Mouse (Mus musculus): ENCODE data around the gene Ptprn2. TPM values are rescaled to one million over a fixed set of nuclear protein-coding genes. Genes with fewer than 3 reads are reported as not detected.

The Ptprn2 gene
- polyA plus RNA-seq, 1 experiment from 2014 or later: 0.14 TPM

DNA sequence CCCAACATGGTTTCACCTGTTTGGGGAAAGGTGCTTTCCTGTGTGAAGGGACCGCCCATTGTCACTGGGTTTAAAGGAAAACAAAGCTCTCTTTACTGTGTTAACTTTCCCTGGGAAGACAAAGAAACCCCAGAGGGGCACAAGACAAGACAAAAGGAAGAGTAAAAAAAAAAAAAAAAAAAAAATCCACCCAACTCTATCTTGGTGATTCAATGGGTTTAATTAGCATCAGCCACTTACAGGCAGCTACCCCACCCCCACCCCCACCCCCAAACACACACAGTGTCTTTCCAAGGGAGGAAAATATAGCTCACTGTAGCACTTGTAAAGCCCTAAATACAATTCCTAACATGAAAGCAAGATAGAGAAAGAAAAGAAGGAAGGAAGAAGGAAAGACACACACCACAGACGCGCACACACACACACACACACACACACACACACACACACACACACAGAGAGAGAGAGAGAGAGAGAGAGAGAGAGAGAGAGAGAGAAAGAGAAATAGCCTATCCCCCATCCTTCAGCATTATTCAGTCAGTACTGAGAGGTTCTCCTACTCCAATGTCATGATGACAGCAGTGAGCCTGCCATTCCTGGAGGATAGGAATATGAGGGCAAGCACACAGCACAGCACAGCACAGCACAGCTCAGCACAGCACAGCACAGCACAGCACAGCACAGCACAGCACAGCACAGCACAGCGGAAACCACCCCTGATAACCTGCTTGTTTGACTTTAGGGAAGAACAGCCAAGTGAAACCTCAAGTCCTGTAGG lies 462.8 kb downstream of the Ptprn2 start:
- Histone ChIP-seq H3K4me1 (ENCODE audit: insufficient read depth) (no peaks in the 10 kb centered on the region), H3K9ac (replicated peaks) (no peak overlapping the region), H3K4me2 (ENCODE audit: low read depth, low read length) (no peak overlapping the region), H3K4me3 (ENCODE audit: low read depth, low read length) (no peak overlapping the region), H3K36me3 (replicated peaks; ENCODE audit: insufficient read depth, low read length) (no peaks in the 10 kb centered on the region), H3K27me3 (ENCODE audit: insufficient read depth, low read length) (no peaks in the 10 kb centered on the region), H3K9me3 (ENCODE audit: low read length) (no peaks in the 10 kb centered on the region), H3K27ac (ENCODE audit: low read depth) (no peak overlapping the region)
- ATAC-seq: no peak
- DNase-seq: no peak
- TF ChIP-seq EP300 (IDR thresholded peaks at IDR 0.05; ENCODE audit: low read depth) (no peak), CTCF (IDR thresholded peaks at IDR 0.05; ENCODE audit: low read depth) (no peak)
- 50% methylated on average over 4 of the region's 4 CpGs for WGBS (ENCODE audit: insufficient replicate concordance)

DNA sequence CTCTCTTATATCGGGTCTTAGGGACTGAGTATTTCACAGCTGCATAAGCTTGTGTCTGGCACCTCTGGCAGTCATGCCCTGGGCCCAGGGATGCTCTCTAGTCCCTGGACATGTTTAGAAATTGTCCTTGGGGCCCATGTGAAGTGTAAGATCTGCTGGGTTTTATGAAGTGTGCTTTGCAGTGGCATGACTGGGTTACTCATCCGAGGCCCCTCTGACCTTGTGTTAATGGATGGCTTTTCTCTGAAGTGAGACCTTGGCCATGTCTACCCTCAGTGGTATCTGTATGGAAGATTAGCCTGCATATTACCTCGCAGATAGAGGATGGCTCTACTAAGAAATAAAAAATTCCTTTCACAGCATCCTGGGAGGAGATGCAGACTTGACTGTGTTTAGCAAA lies 464.2 kb downstream of the Ptprn2 start:
- Histone ChIP-seq H3K36me3 (replicated peaks; ENCODE audit: insufficient read depth, low read length) (no peaks in the 10 kb centered on the region), H3K4me1 (ENCODE audit: insufficient read depth) (no peaks in the 10 kb centered on the region), H3K27ac (ENCODE audit: low read depth) (no peak overlapping the region), H3K4me3 (ENCODE audit: low read depth, low read length) (no peak overlapping the region), H3K9ac (replicated peaks) (no peak overlapping the region), H3K4me2 (ENCODE audit: low read depth, low read length) (no peak overlapping the region), H3K27me3 (ENCODE audit: insufficient read depth, low read length) (no peaks in the 10 kb centered on the region), H3K9me3 (ENCODE audit: low read length) (no peaks in the 10 kb centered on the region)
- DNase-seq (no peak), ATAC-seq (no peak)
- TF ChIP-seq CTCF (IDR thresholded peaks at IDR 0.05; ENCODE audit: low read depth) (no peak), EP300 (IDR thresholded peaks at IDR 0.05; ENCODE audit: low read depth) (no peak)
- 58% methylated on average over 3 of the region's 3 CpGs for WGBS (ENCODE audit: insufficient replicate concordance)

DNA sequence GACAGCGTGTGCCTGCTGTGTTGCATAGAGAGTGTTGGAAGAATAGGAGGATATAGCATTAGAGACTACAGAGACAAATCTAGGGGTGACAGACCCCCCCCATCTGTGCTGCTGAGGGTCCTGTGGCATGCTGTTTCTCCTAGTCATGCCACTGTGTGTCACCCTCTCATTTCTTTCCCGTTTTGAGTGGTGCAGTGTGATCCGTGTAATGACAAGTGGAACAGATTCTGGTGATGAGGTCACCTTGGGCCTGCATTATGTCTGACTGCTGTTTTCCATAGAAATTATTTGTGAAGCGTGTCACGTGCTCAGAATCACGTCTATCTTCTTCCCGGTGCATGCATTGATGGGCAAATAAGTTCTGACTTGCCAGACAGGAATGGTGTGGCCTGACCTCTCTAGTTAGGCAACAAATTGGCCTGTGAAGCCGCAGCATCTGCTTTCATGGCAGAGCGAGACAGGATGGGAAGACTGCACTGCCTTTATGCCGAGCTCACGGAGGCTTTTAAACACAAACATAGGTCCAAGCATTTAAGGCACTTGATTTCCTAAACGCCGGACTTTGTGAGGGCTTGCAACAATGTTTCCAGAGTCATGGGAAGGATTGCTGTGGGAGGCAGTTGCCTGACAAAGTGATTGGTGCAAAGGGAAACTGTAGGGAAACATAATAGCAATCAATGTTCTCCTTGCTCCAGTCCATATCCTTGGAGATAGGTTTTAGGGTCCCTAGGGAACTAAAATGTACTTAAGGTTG lies 467.1 kb downstream of the Ptprn2 start:
- H3K36me3 ChIP-seq (replicated peaks; ENCODE audit: insufficient read depth, low read length): no peaks in the 10 kb centered on the region
- H3K27me3 ChIP-seq (ENCODE audit: insufficient read depth, low read length): no peaks in the 10 kb centered on the region
- no peak overlapping the region for H3K27ac ChIP-seq (ENCODE audit: low read depth)
- no peak overlapping the region for H3K9ac ChIP-seq (replicated peaks)
- ATAC-seq: no peak
- H3K9me3 ChIP-seq (ENCODE audit: low read length): no peaks in the 10 kb centered on the region
- H3K4me1 ChIP-seq (ENCODE audit: insufficient read depth): no peaks in the 10 kb centered on the region
- no peak for DNase-seq
- H3K4me2 ChIP-seq (ENCODE audit: low read depth, low read length): no peak overlapping the region
- H3K4me3 ChIP-seq (ENCODE audit: low read depth, low read length): no peak overlapping the region
- WGBS (ENCODE audit: insufficient replicate concordance): 76% methylated on average over 13 of the region's 13 CpGs
- TF ChIP-seq CTCF (IDR thresholded peaks at IDR 0.05; ENCODE audit: low read depth): no peak
- TF ChIP-seq EP300 (IDR thresholded peaks at IDR 0.05; ENCODE audit: low read depth): no peak

DNA sequence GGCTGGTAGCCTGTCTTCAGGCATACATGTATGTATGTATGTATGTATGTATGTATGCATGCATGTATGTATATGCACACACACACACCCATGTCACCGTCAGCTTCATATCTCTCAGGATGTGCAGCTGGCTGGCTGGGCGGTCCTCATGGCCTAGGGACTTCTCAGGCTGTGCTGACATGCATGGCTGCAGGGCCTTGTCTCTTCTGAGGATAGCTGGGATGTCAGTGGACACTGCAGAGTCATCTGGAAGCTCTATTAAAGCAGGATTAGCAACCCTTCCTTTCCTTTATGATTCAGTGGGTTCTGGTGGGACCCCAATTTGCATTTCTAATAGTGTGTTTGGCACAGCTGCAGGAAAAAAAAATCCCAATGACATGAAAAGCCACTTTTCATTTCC lies 473.6 kb downstream of the Ptprn2 start:
- no peaks in the 10 kb centered on the region for H3K36me3 ChIP-seq (replicated peaks; ENCODE audit: insufficient read depth, low read length)
- no peak for ATAC-seq
- H3K9me3 ChIP-seq (ENCODE audit: low read length): no peaks in the 10 kb centered on the region
- H3K4me2 ChIP-seq (ENCODE audit: low read depth, low read length): no peak overlapping the region
- no peak overlapping the region for H3K27ac ChIP-seq (ENCODE audit: low read depth)
- WGBS (ENCODE audit: insufficient replicate concordance): 74% methylated on average over 2 of the region's 2 CpGs
- no peaks in the 10 kb centered on the region for H3K27me3 ChIP-seq (ENCODE audit: insufficient read depth, low read length)
- no peak overlapping the region for H3K4me3 ChIP-seq (ENCODE audit: low read depth, low read length)
- H3K9ac ChIP-seq (replicated peaks): no peak overlapping the region
- no peak for DNase-seq
- TF ChIP-seq EP300 (IDR thresholded peaks at IDR 0.05; ENCODE audit: low read depth): no peak
- TF ChIP-seq CTCF (IDR thresholded peaks at IDR 0.05; ENCODE audit: low read depth): no peak
- no peaks in the 10 kb centered on the region for H3K4me1 ChIP-seq (ENCODE audit: insufficient read depth)

DNA sequence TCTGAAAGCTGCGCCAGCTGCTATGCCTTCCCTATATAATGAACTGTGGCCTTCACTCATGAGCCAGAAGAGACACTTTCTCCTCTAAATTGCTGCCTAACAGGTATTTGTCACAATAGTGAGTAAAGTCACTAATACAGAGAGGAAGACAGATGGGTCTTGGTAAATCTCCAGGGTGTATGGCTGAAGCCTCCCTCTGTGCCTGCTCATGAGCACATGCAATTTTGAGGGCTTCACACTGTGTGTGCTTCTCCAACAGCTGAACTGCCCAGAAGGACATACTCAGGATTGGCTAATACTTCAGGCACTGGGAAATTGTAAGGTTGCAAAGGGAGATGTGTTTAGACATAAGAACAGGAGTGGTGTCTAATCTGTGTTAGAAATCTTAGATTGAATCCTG lies 478.4 kb downstream of the Ptprn2 start:
- DNase-seq: no peak
- Histone ChIP-seq H3K27me3 (ENCODE audit: insufficient read depth, low read length) (no peaks in the 10 kb centered on the region), H3K36me3 (replicated peaks; ENCODE audit: insufficient read depth, low read length) (no peaks in the 10 kb centered on the region), H3K4me1 (ENCODE audit: insufficient read depth) (no peaks in the 10 kb centered on the region), H3K9me3 (ENCODE audit: low read length) (no peaks in the 10 kb centered on the region), H3K4me2 (ENCODE audit: low read depth, low read length) (no peak overlapping the region), H3K9ac (replicated peaks) (no peak overlapping the region), H3K4me3 (ENCODE audit: low read depth, low read length) (no peak overlapping the region), H3K27ac (ENCODE audit: low read depth) (no peak overlapping the region)
- no peak for TF ChIP-seq CTCF (IDR thresholded peaks at IDR 0.05; ENCODE audit: low read depth)
- no peak for TF ChIP-seq EP300 (IDR thresholded peaks at IDR 0.05; ENCODE audit: low read depth)
- no peak for ATAC-seq
- WGBS (ENCODE audit: insufficient replicate concordance): 94% methylated on average over 1 of the region's 1 CpGs

DNA sequence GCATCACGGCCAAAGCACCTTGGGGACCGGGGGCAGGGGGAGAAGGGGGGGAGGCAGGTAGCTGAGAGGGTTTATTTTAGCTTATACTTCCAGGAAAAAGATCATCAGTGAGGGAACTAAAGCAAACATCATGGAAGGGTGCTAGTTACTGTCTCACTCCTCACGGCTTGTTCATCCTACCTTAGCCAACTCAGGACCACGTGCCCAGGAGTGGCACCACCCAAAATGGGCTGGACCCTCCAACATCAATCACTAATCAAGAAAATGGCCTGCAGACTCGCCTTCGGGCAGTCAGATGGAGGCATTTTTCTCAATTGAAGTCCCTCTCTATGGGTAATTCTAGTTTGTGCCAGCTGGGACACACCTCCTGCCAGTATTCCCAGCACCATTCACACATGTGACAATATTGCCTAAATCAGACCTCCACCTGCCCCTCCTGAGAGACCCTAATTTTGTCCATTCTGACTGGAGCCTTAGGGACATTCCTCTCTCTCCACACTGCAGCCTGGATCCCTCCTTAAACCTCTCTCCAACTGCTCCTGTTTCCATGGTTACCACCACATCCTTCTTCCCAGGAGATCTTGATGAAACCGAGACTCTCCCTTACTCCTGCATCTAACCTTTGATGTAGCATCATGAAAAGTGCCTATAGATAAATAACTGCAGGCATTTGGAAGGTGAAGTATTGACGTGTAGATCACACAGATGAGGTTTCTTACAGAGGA lies 482.9 kb downstream of the Ptprn2 start:
- H3K36me3 ChIP-seq (replicated peaks; ENCODE audit: insufficient read depth, low read length): no peaks in the 10 kb centered on the region
- H3K4me1 ChIP-seq (ENCODE audit: insufficient read depth): no peaks in the 10 kb centered on the region
- H3K27me3 ChIP-seq (ENCODE audit: insufficient read depth, low read length): no peaks in the 10 kb centered on the region
- ATAC-seq (no peak), DNase-seq (no peak)
- no peak overlapping the region for H3K4me3 ChIP-seq (ENCODE audit: low read depth, low read length)
- H3K27ac ChIP-seq (ENCODE audit: low read depth): no peak overlapping the region
- no peaks in the 10 kb centered on the region for H3K9me3 ChIP-seq (ENCODE audit: low read length)
- 52% methylated on average over 8 of the region's 8 CpGs for WGBS (ENCODE audit: insufficient replicate concordance)
- H3K9ac ChIP-seq (replicated peaks): no peak overlapping the region
- no peak overlapping the region for H3K4me2 ChIP-seq (ENCODE audit: low read depth, low read length)
- TF ChIP-seq EP300 (IDR thresholded peaks at IDR 0.05; ENCODE audit: low read depth) (no peak), CTCF (IDR thresholded peaks at IDR 0.05; ENCODE audit: low read depth) (no peak)

Data from liver, postnatal 0 days (tissue).